Mouse (Mus musculus): ENCODE data around the gene Fam167b.

- TF ChIP-seq CTCF (IDR thresholded peaks at IDR 0.05; ENCODE audit: insufficient read depth, low read length): no peak
- TF ChIP-seq POLR2A (IDR thresholded peaks at IDR 0.05; ENCODE audit: borderline replicate concordance, extremely low read depth, low read depth, low read length): no peak
These were observed 47.1 kb upstream of the Fam167b start for GRCm38 (mm10) chr4:129625496-129625895.

Measured in lung, adult 2 months (tissue).